Mouse (Mus musculus) midbrain, embryonic 14.5 days (tissue): ENCODE measurements around the gene Mapk14. TPM values are rescaled to one million over a fixed set of nuclear protein-coding genes. Genes with fewer than 3 reads are reported as not detected.

ENCODE experiments used
- polyA plus RNA-seq: library from polyadenylated mRNA; unstranded; fragments of >200 nt; fragmentation: Nextera tagmentation; extraction: Ambion mirVana; gene quantifications from 2 replicates; pipeline ENCODE4 v1.2.1, GENCODE M21; 2014

Gene Mapk14
- polyA plus RNA-seq, 1 experiment from 2014 or later = 32.7 TPM

Other genes starting within 250 kb of the Mapk14 start
- 11.6 and 22.2 TPM in 2 replicates for gene Fkbp5, start 173.8 kb upstream of the Mapk14 start, polyA plus RNA-seq
- not detected in 2 replicates for gene Armc12, start 160.5 kb upstream of the Mapk14 start, polyA plus RNA-seq
- not detected in 2 replicates for gene Clpsl2, start 141.9 kb upstream of the Mapk14 start, polyA plus RNA-seq
- gene Clps, start 130.6 kb upstream of the Mapk14 start, polyA plus RNA-seq = not detected in 2 replicates
- 7.1 and 11.0 TPM in 2 replicates for gene Lhfpl5, start 115.7 kb upstream of the Mapk14 start, polyA plus RNA-seq
- 101 and 125 TPM in 2 replicates for gene Srpk1, start 68.6 kb upstream of the Mapk14 start, polyA plus RNA-seq
- gene Slc26a8, start 1.1 kb upstream of the Mapk14 start, polyA plus RNA-seq = 1.4 and 1.8 TPM in 2 replicates
- 2.1 TPM in 2 replicates for gene AC170998.1, start 34.8 kb downstream of the Mapk14 start, polyA plus RNA-seq
- 0.19 and 0.61 TPM in 2 replicates for gene Mapk13, start 78.0 kb downstream of the Mapk14 start, polyA plus RNA-seq
- 4.7 and 8.2 TPM in 2 replicates for gene Brpf3, start 109.8 kb downstream of the Mapk14 start, polyA plus RNA-seq
- 0.04 TPM in 1 of 2 replicates, not detected in the other for gene Pnpla1, start 167.1 kb downstream of the Mapk14 start, polyA plus RNA-seq
- gene 4930539E08Rik, start 224.0 kb downstream of the Mapk14 start, polyA plus RNA-seq = 1.0 and 1.2 TPM in 2 replicates